Mouse (Mus musculus): ENCODE data around the gene Tbc1d15. TPM values are rescaled to one million over a fixed set of nuclear protein-coding genes. Genes with fewer than 3 reads are reported as not detected.

The Tbc1d15 gene
- 49.9 and 52.5 TPM in 2 replicates for polyA plus RNA-seq (2014; fragmentation: Nextera tagmentation; extraction: Ambion mirVana)

GRCm38 (mm10) chr10:115251088-115251934 lies at the start of gene Tbc1d15:
Gene Tbc1d15, minus strand, starts transcription at chr10:115251467.
- peak; percentile 100 for DNase-seq (ENCODE audit: low spot score, missing footprints)
- peak; percentile 99 for ATAC-seq (ENCODE audit: low FRiP score)
- H3K4me1 ChIP-seq (ENCODE audit: control insufficient read depth, insufficient read depth, low read length), result peaks cover 11% of the 10 kb centered on the region
- H3K9me3 ChIP-seq (ENCODE audit: control insufficient read depth, low read length), result no peaks in the 10 kb centered on the region
- H3K27ac ChIP-seq (ENCODE audit: low read depth, low read length), result no peak within 1 kb of the TSS
- H3K4me2 ChIP-seq, result peak within 1 kb of the TSS; percentile 53
- H3K4me3 ChIP-seq (ENCODE audit: low read depth, low read length), result peak within 1 kb of the TSS; percentile 66
- H3K9ac ChIP-seq (ENCODE audit: low read length), result peak within 1 kb of the TSS; percentile 78
- WGBS, result under 1% methylated on average over 61 of the region's 67 CpGs
- no peaks in the 10 kb centered on the region for H3K36me3 ChIP-seq (ENCODE audit: control insufficient read depth, insufficient read depth, low read length)
- H3K27me3 ChIP-seq (ENCODE audit: control insufficient read depth, insufficient read depth, low read length), result no peaks in the 10 kb centered on the region

GRCm38 (mm10) chr10:115298683-115299082 lies 47.4 kb upstream of the Tbc1d15 start:
- Histone ChIP-seq H3K9me3 (ENCODE audit: control insufficient read depth, low read length) (no peaks in the 10 kb centered on the region), H3K27me3 (ENCODE audit: control insufficient read depth, insufficient read depth, low read length) (no peaks in the 10 kb centered on the region), H3K9ac (ENCODE audit: low read length) (no peak overlapping the region), H3K4me2 (no peak overlapping the region), H3K4me1 (ENCODE audit: control insufficient read depth, insufficient read depth, low read length) (no peaks in the 10 kb centered on the region), H3K4me3 (ENCODE audit: low read depth, low read length) (no peak overlapping the region), H3K27ac (ENCODE audit: low read depth, low read length) (no peak overlapping the region), H3K36me3 (ENCODE audit: control insufficient read depth, insufficient read depth, low read length) (peaks cover 3% of the 10 kb centered on the region; the same call in 1 of the 2 replicates)
- no peak for ATAC-seq (ENCODE audit: low FRiP score)
- DNase-seq (ENCODE audit: low spot score, missing footprints), result no peak
- WGBS, result 95% methylated on average over 4 of the region's 4 CpGs

- Histone ChIP-seq H3K4me1 (ENCODE audit: control insufficient read depth, insufficient read depth, low read length) (no peaks in the 10 kb centered on the region), H3K9ac (ENCODE audit: low read length) (no peak overlapping the region), H3K27ac (ENCODE audit: low read depth, low read length) (no peak overlapping the region), H3K36me3 (ENCODE audit: control insufficient read depth, insufficient read depth, low read length) (peaks cover 7% of the 10 kb centered on the region; the same call in 1 of the 2 replicates), H3K9me3 (ENCODE audit: control insufficient read depth, low read length) (no peaks in the 10 kb centered on the region), H3K27me3 (ENCODE audit: control insufficient read depth, insufficient read depth, low read length) (no peaks in the 10 kb centered on the region), H3K4me2 (no peak overlapping the region), H3K4me3 (ENCODE audit: low read depth, low read length) (no peak overlapping the region)
- WGBS, result 93% methylated on average over 5 of the region's 5 CpGs
- DNase-seq (ENCODE audit: low spot score, missing footprints) (no peak), ATAC-seq (ENCODE audit: low FRiP score) (no peak)
These were observed 46.3 kb upstream of the Tbc1d15 start for GRCm38 (mm10) chr10:115297582-115297981.

GRCm38 (mm10) chr10:115296401-115296935 lies 45.2 kb upstream of the Tbc1d15 start:
- Histone ChIP-seq H3K9me3 (ENCODE audit: control insufficient read depth, low read length) (no peaks in the 10 kb centered on the region), H3K27ac (ENCODE audit: low read depth, low read length) (no peak overlapping the region), H3K4me2 (no peak overlapping the region), H3K9ac (ENCODE audit: low read length) (no peak overlapping the region), H3K36me3 (ENCODE audit: control insufficient read depth, insufficient read depth, low read length) (peaks cover 7% of the 10 kb centered on the region; the same call in 1 of the 2 replicates), H3K4me3 (ENCODE audit: low read depth, low read length) (no peak overlapping the region), H3K4me1 (ENCODE audit: control insufficient read depth, insufficient read depth, low read length) (no peaks in the 10 kb centered on the region), H3K27me3 (ENCODE audit: control insufficient read depth, insufficient read depth, low read length) (no peaks in the 10 kb centered on the region)
- DNase-seq (ENCODE audit: low spot score, missing footprints) (peak; percentile 65), ATAC-seq (ENCODE audit: low FRiP score) (no peak)
- 89% methylated on average over 9 of the region's 9 CpGs for WGBS

- Histone ChIP-seq H3K9ac (ENCODE audit: low read length) (no peak overlapping the region), H3K9me3 (ENCODE audit: control insufficient read depth, low read length) (no peaks in the 10 kb centered on the region), H3K27ac (ENCODE audit: low read depth, low read length) (no peak overlapping the region), H3K4me3 (ENCODE audit: low read depth, low read length) (no peak overlapping the region), H3K4me1 (ENCODE audit: control insufficient read depth, insufficient read depth, low read length) (no peaks in the 10 kb centered on the region), H3K36me3 (ENCODE audit: control insufficient read depth, insufficient read depth, low read length) (peaks cover 10% of the 10 kb centered on the region; the same call in 1 of the 2 replicates), H3K27me3 (ENCODE audit: control insufficient read depth, insufficient read depth, low read length) (no peaks in the 10 kb centered on the region), H3K4me2 (no peak overlapping the region)
- ATAC-seq (ENCODE audit: low FRiP score) (no peak), DNase-seq (ENCODE audit: low spot score, missing footprints) (peak; percentile 62)
- WGBS, result 96% methylated on average over 3 of the region's 3 CpGs
These were observed 43.9 kb upstream of the Tbc1d15 start for GRCm38 (mm10) chr10:115295162-115295561.

- WGBS, result 87% methylated on average over 7 of the region's 7 CpGs
- no peaks in the 10 kb centered on the region for H3K4me1 ChIP-seq (ENCODE audit: control insufficient read depth, insufficient read depth, low read length)
- H3K9me3 ChIP-seq (ENCODE audit: control insufficient read depth, low read length), result no peaks in the 10 kb centered on the region
- H3K4me3 ChIP-seq (ENCODE audit: low read depth, low read length), result no peak overlapping the region
- peaks cover 10% of the 10 kb centered on the region; the same call in 1 of the 2 replicates for H3K36me3 ChIP-seq (ENCODE audit: control insufficient read depth, insufficient read depth, low read length)
- ATAC-seq (ENCODE audit: low FRiP score) (no peak), DNase-seq (ENCODE audit: low spot score, missing footprints) (peak; percentile 72)
- no peaks in the 10 kb centered on the region for H3K27me3 ChIP-seq (ENCODE audit: control insufficient read depth, insufficient read depth, low read length)
- no peak overlapping the region for H3K27ac ChIP-seq (ENCODE audit: low read depth, low read length)
- no peak overlapping the region for H3K9ac ChIP-seq (ENCODE audit: low read length)
- H3K4me2 ChIP-seq, result no peak overlapping the region
These were observed 43.4 kb upstream of the Tbc1d15 start for GRCm38 (mm10) chr10:115294715-115295114.

- DNase-seq (ENCODE audit: low spot score, missing footprints), result peak; percentile 47
- no peak for ATAC-seq (ENCODE audit: low FRiP score)
- WGBS, result 93% methylated on average over 7 of the region's 7 CpGs
- Histone ChIP-seq H3K27me3 (ENCODE audit: control insufficient read depth, insufficient read depth, low read length) (no peaks in the 10 kb centered on the region), H3K27ac (ENCODE audit: low read depth, low read length) (no peak overlapping the region), H3K4me2 (no peak overlapping the region), H3K9ac (ENCODE audit: low read length) (no peak overlapping the region), H3K4me1 (ENCODE audit: control insufficient read depth, insufficient read depth, low read length) (no peaks in the 10 kb centered on the region), H3K9me3 (ENCODE audit: control insufficient read depth, low read length) (no peaks in the 10 kb centered on the region), H3K4me3 (ENCODE audit: low read depth, low read length) (no peak overlapping the region), H3K36me3 (ENCODE audit: control insufficient read depth, insufficient read depth, low read length) (peaks cover 10% of the 10 kb centered on the region; the same call in 1 of the 2 replicates)
These were observed 42.7 kb upstream of the Tbc1d15 start for GRCm38 (mm10) chr10:115293946-115294345.

GRCm38 (mm10) chr10:115290671-115291070 lies 39.4 kb upstream of the Tbc1d15 start:
- peaks cover 14% of the 10 kb centered on the region; the same call in 1 of the 2 replicates for H3K36me3 ChIP-seq (ENCODE audit: control insufficient read depth, insufficient read depth, low read length)
- 96% methylated on average over 9 of the region's 9 CpGs for WGBS
- no peak overlapping the region for H3K4me2 ChIP-seq
- peak; percentile 28 for DNase-seq (ENCODE audit: low spot score, missing footprints)
- H3K9ac ChIP-seq (ENCODE audit: low read length), result no peak overlapping the region
- no peaks in the 10 kb centered on the region for H3K9me3 ChIP-seq (ENCODE audit: control insufficient read depth, low read length)
- H3K4me3 ChIP-seq (ENCODE audit: low read depth, low read length), result no peak overlapping the region
- no peak for ATAC-seq (ENCODE audit: low FRiP score)
- H3K27me3 ChIP-seq (ENCODE audit: control insufficient read depth, insufficient read depth, low read length), result no peaks in the 10 kb centered on the region
- H3K4me1 ChIP-seq (ENCODE audit: control insufficient read depth, insufficient read depth, low read length), result no peaks in the 10 kb centered on the region
- H3K27ac ChIP-seq (ENCODE audit: low read depth, low read length), result no peak overlapping the region

- Histone ChIP-seq H3K36me3 (ENCODE audit: control insufficient read depth, insufficient read depth, low read length) (0 out of 2 replicates have a peak, but pooled peaks cover 11% of the 10 kb centered on the region), H3K27me3 (ENCODE audit: control insufficient read depth, insufficient read depth, low read length) (no peaks in the 10 kb centered on the region), H3K4me3 (ENCODE audit: low read depth, low read length) (no peak overlapping the region), H3K27ac (ENCODE audit: low read depth, low read length) (no peak overlapping the region), H3K9me3 (ENCODE audit: control insufficient read depth, low read length) (no peaks in the 10 kb centered on the region), H3K4me1 (ENCODE audit: control insufficient read depth, insufficient read depth, low read length) (no peaks in the 10 kb centered on the region), H3K9ac (ENCODE audit: low read length) (no peak overlapping the region), H3K4me2 (no peak overlapping the region)
- DNase-seq (ENCODE audit: low spot score, missing footprints) (no peak), ATAC-seq (ENCODE audit: low FRiP score) (no peak)
- WGBS, result 91% methylated on average over 8 of the region's 8 CpGs
These were observed 37.6 kb upstream of the Tbc1d15 start for GRCm38 (mm10) chr10:115288856-115289255.

All from midbrain, embryonic 11.5 days (tissue).